Mouse (Mus musculus) brain, adult 2 months (tissue): ENCODE results near the gene Tmx2.
"Not testable (repeated sequence)": the region's sequence is repeated elsewhere in the genome, so short reads cannot be mapped to it uniquely, and the experiment has no call there.

Source experiments
- DNase-seq: peaks from one replicate; pipeline ENCODE4 v3.0.0; 2011; ENCODE audit warnings: low read depth, low spot score

Gene Tmx2

GRCm38 (mm10) chr2:84688080-84688844 is 9.3 kb upstream of the Tmx2 start:
- no peak for DNase-seq

- no peak for DNase-seq
These were observed 3.8 kb upstream of the Tmx2 start for GRCm38 (mm10) chr2:84682605-84683183.

- peak; percentile 100 for DNase-seq
These were observed 716 bp downstream of the Tmx2 start, which contains the start of the genes Gm28635 and Med19 for GRCm38 (mm10) chr2:84677968-84678880. Gene Gm28635, minus strand, starts transcription at chr2:84678041. Gene Med19, plus strand, starts transcription at chr2:84678402.

- peak; percentile 77 for DNase-seq
These were observed 1.5 kb downstream of the Tmx2 start for GRCm38 (mm10) chr2:84677270-84677967.

GRCm38 (mm10) chr2:84671535-84671934 is 7.4 kb downstream of the Tmx2 start:
- not testable (repeated sequence) for DNase-seq

- DNase-seq, result peak; percentile 96
These were observed 8.4 kb downstream of the Tmx2 start, which contains the start of gene Selenoh for GRCm38 (mm10) chr2:84670569-84670933. Gene Selenoh, minus strand, starts transcription at chr2:84670770.

- peak; percentile 51 for DNase-seq
These were observed 8.9 kb downstream of the Tmx2 start for GRCm38 (mm10) chr2:84669828-84670568.

- DNase-seq, result no peak
These were observed 12.9 kb downstream of the Tmx2 start for GRCm38 (mm10) chr2:84666081-84666480.

- peak; percentile 71 for DNase-seq
These were observed 16.1 kb downstream of the Tmx2 start for GRCm38 (mm10) chr2:84662866-84663265.

GRCm38 (mm10) chr2:84660253-84660652 is 18.7 kb downstream of the Tmx2 start:
- peak; percentile 84 for DNase-seq

- DNase-seq, result no peak
These were observed 20.1 kb downstream of the Tmx2 start, which contains the start of gene Btbd18 for GRCm38 (mm10) chr2:84658806-84659205. Gene Btbd18, plus strand, starts transcription at chr2:84659079.

GRCm38 (mm10) chr2:84655864-84656263 is 23.1 kb downstream of the Tmx2 start:
- no peak for DNase-seq

GRCm38 (mm10) chr2:84653354-84653753 is 25.6 kb downstream of the Tmx2 start:
- DNase-seq, result no peak

- DNase-seq, result peak; percentile 99
These were observed 28.3 kb downstream of the Tmx2 start, which contains the start of gene Ctnnd1 for GRCm38 (mm10) chr2:84650464-84651195. Gene Ctnnd1, minus strand, starts transcription at chr2:84650765.

- DNase-seq, result peak; percentile 33
These were observed 29.3 kb downstream of the Tmx2 start for GRCm38 (mm10) chr2:84649674-84650073.

- DNase-seq, result peak; percentile 36
These were observed 30.6 kb downstream of the Tmx2 start for GRCm38 (mm10) chr2:84648369-84648768.

- no peak for DNase-seq
These were observed 31.8 kb downstream of the Tmx2 start for GRCm38 (mm10) chr2:84647051-84647568.

- DNase-seq, result no peak
These were observed 32.8 kb downstream of the Tmx2 start for GRCm38 (mm10) chr2:84646138-84646537.

- no peak for DNase-seq
These were observed 38.1 kb downstream of the Tmx2 start for GRCm38 (mm10) chr2:84640833-84641232.
